Mouse (Mus musculus) testis, adult 2 months (tissue): ENCODE measurements around the gene Zmiz1. TPM values are rescaled to one million over a fixed set of nuclear protein-coding genes. Genes with fewer than 3 reads are reported as not detected.

Experiments used
- H3K27ac ChIP-seq: fragments of 200-500 bp; 2 replicates; pipeline ENCODE4 v1.5.1; 2012; ENCODE audit warnings: low read depth, low read length; ENCODE audit not compliant: control insufficient read depth, insufficient read depth
- H3K27me3 ChIP-seq: fragments of 200-500 bp; 2 replicates; pipeline ENCODE4 v1.6.1; 2012; ENCODE audit warnings: mild to moderate bottlenecking, low read length, moderate library complexity; ENCODE audit not compliant: control insufficient read depth, insufficient read depth
- H3K36me3 ChIP-seq: fragments of 200-500 bp; 2 replicates; pipeline ENCODE4 v1.6.1; 2012; ENCODE audit warnings: mild to moderate bottlenecking, low read length; ENCODE audit not compliant: control insufficient read depth, insufficient read depth
- H3K4me1 ChIP-seq: fragments of 200-500 bp; 2 replicates; pipeline ENCODE4 v1.6.1; 2012; ENCODE audit warnings: low read length; ENCODE audit not compliant: control insufficient read depth, insufficient read depth
- H3K4me3 ChIP-seq: fragments of 200-500 bp; 2 replicates; pipeline ENCODE4 v1.5.1; 2012; ENCODE audit warnings: low read depth, mild to moderate bottlenecking, low read length, moderate library complexity, mixed read lengths; ENCODE audit not compliant: control insufficient read depth
- CTCF ChIP-seq: fragments of 200-500 bp; IDR thresholded peaks from 2 replicates; pipeline ENCODE4 v1.5.1; 2012; ENCODE audit warnings: low read depth, mild to moderate bottlenecking, inconsistent platforms, low read length, moderate library complexity; ENCODE audit not compliant: control insufficient read depth, insufficient read depth, insufficient replicate concordance
- POLR2A ChIP-seq: fragments of 200-500 bp; IDR thresholded peaks from 2 replicates; pipeline ENCODE4 v1.6.1; 2012; ENCODE audit warnings: low read depth, mild to moderate bottlenecking, inconsistent platforms, low read length, moderate library complexity; ENCODE audit not compliant: control insufficient read depth
- polyA plus RNA-seq: library from polyadenylated mRNA; depleted of rRNA; stranded (reverse); fragments of >200 nt; gene quantifications from 2 replicates; pipeline ENCODE4 v1.2.3, GENCODE M21; 2012

Zmiz1 gene
- polyA plus RNA-seq, 1 experiment: 9.1 TPM

GRCm38 (mm10) chr14:25505201-25505671 lies 46.3 kb downstream of the Zmiz1 start:
- Histone ChIP-seq H3K4me1 (peaks cover 5% of the 10 kb centered on the region), H3K36me3 (no peaks in the 10 kb centered on the region), H3K27ac (no peak overlapping the region), H3K27me3 (no peaks in the 10 kb centered on the region), H3K4me3 (no peak overlapping the region)
- TF ChIP-seq POLR2A (no peak), CTCF (no peak)

GRCm38 (mm10) chr14:25508111-25508756 lies 49.2 kb downstream of the Zmiz1 start:
- no peak for TF ChIP-seq CTCF
- no peak for TF ChIP-seq POLR2A
- no peak overlapping the region for H3K27ac ChIP-seq
- H3K27me3 ChIP-seq: no peaks in the 10 kb centered on the region
- H3K4me3 ChIP-seq: no peak overlapping the region
- no peaks in the 10 kb centered on the region for H3K36me3 ChIP-seq
- H3K4me1 ChIP-seq: peaks cover 5% of the 10 kb centered on the region

DNA sequence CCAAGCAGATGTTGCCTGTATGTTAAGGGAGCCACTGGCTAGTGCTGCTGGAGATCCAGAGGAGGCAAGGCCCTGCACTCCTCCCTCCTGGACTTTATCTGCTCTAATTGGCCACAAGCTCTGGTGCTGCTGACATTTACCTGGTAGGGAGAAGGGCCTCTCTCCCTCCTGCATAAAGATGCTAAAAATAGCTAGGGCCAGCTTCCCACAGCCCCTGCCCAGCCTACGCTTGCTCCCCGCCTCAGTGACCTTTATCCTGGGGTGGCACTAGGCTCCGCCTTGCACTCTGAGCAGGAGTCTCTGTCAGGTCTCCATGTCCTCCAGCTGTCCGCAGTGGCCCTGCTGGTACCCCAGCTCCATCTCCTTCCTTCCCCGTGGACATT lies 49.8 kb downstream of the Zmiz1 start:
- TF ChIP-seq CTCF (no peak), POLR2A (no peak)
- Histone ChIP-seq H3K27ac (no peak overlapping the region), H3K27me3 (no peaks in the 10 kb centered on the region), H3K36me3 (no peaks in the 10 kb centered on the region), H3K4me3 (no peak overlapping the region), H3K4me1 (peaks cover 8% of the 10 kb centered on the region)

GRCm38 (mm10) chr14:25509450-25510129 lies 50.6 kb downstream of the Zmiz1 start:
- Histone ChIP-seq H3K4me1 (peaks cover 8% of the 10 kb centered on the region), H3K4me3 (no peak overlapping the region), H3K27ac (no peak overlapping the region), H3K27me3 (no peaks in the 10 kb centered on the region), H3K36me3 (no peaks in the 10 kb centered on the region)
- no peak for TF ChIP-seq CTCF
- no peak for TF ChIP-seq POLR2A

- no peaks in the 10 kb centered on the region for H3K36me3 ChIP-seq
- H3K4me3 ChIP-seq: no peak overlapping the region
- TF ChIP-seq CTCF (no peak), POLR2A (no peak)
- no peaks in the 10 kb centered on the region for H3K27me3 ChIP-seq
- H3K4me1 ChIP-seq: peaks cover 8% of the 10 kb centered on the region
- no peak overlapping the region for H3K27ac ChIP-seq
Measured at GRCm38 (mm10) chr14:25510362-25510761, 51.4 kb downstream of the Zmiz1 start.

DNA sequence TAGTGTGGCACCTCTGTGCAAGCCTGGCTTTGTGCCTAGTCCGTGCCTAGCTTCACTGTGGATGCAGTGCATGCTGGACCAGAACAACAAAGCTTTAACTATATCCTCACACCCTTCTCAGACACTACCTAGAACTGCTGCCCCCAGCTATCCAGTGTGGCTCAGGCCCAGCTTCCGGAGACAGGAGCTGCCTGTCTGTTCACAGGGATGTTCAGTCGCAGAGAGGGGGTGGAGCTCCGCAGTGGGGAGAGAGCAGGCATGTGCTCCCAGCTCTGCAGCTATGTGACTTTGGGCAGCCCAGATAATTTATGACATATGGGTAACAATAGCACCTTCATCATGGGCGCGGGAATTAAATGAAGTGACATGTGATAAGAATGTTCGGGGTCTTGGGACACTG lies 52.0 kb downstream of the Zmiz1 start:
- H3K36me3 ChIP-seq: no peaks in the 10 kb centered on the region
- TF ChIP-seq POLR2A: no peak
- TF ChIP-seq CTCF: no peak
- H3K4me1 ChIP-seq: peaks cover 8% of the 10 kb centered on the region
- no peaks in the 10 kb centered on the region for H3K27me3 ChIP-seq
- no peak overlapping the region for H3K27ac ChIP-seq
- H3K4me3 ChIP-seq: no peak overlapping the region

GRCm38 (mm10) chr14:25511564-25511963 lies 52.6 kb downstream of the Zmiz1 start:
- no peak overlapping the region for H3K27ac ChIP-seq
- no peak for TF ChIP-seq CTCF
- no peak for TF ChIP-seq POLR2A
- peaks cover 9% of the 10 kb centered on the region for H3K4me1 ChIP-seq
- H3K27me3 ChIP-seq: no peaks in the 10 kb centered on the region
- H3K4me3 ChIP-seq: no peak overlapping the region
- H3K36me3 ChIP-seq: no peaks in the 10 kb centered on the region
